Mouse (Mus musculus) cerebellum, adult 11-12 months (tissue): ENCODE results near the gene Abracl.

Source experiments
- DNase-seq: peaks from one replicate; pipeline ENCODE4 v3.0.0; 2022

The Abracl gene

DNA sequence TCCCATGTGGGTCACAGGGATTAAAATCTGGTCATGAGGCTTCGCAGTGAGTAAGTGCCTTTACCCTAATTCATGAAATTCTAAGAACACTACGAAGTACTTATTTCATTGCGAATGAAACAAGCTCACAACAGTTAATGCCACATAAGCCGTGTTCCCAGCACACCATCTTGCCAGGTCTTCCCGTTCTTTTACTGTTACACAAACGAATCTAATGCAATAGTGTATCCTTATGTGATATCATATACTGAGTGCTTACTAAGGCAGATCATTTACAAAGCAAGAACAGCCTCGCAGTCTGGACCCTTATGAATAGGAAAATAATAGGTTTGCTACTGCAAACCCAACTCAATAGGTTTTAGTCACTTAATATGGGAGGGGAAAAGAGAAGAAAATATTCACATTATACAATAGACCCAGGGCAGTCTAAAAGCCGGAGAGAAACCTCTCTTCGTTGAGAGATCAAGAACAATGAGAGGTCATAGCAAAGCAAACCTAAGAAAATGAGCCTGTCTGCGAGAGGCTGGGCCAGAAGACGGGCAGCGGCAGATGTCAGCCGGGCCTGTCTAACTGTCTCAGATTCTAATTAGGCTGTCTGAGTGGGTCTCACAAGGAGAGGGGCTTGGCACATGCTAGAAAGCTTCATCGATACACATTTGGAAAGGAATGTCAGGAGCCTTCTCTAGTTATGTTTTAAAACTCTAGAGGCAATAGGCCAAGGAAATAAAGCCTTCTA is 1.3 kb downstream of the Abracl start:
- no peak for DNase-seq

DNA sequence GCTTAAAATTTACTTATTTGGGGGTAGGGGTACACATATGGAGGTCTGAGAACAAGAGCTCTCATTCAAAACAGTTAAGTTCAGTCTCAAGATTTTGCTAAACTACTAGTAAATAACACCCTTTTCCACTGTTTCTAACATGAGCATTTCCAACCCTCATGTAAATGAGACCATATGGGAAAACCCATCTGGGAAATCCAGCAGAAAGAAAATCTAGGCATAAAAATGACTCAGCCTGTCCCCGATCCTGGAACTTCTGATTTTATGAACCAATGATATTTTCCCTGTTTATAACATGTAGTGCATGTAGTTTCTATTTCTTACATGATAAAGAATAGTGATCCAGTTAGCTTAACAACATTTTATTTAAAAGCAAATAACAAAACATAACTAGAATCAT is 2.2 kb downstream of the Abracl start:
- DNase-seq = no peak

GRCm38 (mm10) chr10:18020443-18020842 is 2.6 kb downstream of the Abracl start:
- DNase-seq = no peak

- DNase-seq = no peak
Observed at GRCm38 (mm10) chr10:18011761-18012160, 11.3 kb downstream of the Abracl start.

- DNase-seq = no peak
Observed at GRCm38 (mm10) chr10:18009744-18010143, 13.3 kb downstream of the Abracl start.

DNA sequence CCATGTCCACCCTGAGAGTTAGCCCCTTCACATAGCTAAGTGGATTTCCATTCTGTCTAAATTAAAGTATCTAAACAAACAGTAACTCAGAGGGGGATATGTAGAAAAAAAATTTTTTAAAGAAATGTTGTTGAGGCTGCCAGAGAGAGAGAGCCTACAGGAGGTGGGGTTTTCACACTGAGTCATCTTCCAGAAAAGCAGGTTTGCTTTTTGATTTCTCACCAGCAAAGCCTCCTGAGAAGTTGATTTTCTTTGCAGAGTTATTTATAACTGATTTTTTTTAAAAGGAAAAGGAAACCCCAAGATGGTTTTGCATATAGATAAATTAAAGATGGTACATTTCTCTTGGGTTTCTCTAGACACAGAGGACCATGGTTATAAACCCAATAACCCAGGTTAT is 15.0 kb downstream of the Abracl start:
- no peak for DNase-seq

DNA sequence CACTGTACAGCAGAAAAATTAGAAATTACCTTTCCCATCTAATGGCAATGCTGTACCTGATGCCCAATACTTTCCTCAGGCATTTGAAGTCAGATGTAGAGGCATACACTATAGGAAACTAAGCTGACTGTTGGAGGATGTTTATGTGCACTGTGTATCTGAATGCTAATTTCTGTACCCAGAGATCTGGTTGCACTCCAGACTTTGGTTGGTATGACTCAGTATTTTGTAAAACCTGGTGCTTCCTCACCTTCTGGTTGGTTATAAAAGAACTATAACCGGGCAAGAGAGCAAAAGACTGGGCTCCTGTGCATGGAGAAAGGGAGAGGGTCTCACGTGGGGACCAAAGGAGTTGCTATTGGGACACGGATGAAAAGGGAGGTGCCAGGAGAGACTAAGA is 15.8 kb downstream of the Abracl start:
- DNase-seq = no peak

GRCm38 (mm10) chr10:18006756-18007155 is 16.3 kb downstream of the Abracl start:
- no peak for DNase-seq

GRCm38 (mm10) chr10:18005136-18005955 is 17.7 kb downstream of the Abracl start:
- no peak for DNase-seq

- no peak for DNase-seq
Observed at GRCm38 (mm10) chr10:18003966-18004637, 19.0 kb downstream of the Abracl start.

- DNase-seq = no peak
Observed at GRCm38 (mm10) chr10:17990576-17990975, 32.5 kb downstream of the Abracl start.

- DNase-seq = no peak
Observed at GRCm38 (mm10) chr10:17989136-17989535, 34.0 kb downstream of the Abracl start.

DNA sequence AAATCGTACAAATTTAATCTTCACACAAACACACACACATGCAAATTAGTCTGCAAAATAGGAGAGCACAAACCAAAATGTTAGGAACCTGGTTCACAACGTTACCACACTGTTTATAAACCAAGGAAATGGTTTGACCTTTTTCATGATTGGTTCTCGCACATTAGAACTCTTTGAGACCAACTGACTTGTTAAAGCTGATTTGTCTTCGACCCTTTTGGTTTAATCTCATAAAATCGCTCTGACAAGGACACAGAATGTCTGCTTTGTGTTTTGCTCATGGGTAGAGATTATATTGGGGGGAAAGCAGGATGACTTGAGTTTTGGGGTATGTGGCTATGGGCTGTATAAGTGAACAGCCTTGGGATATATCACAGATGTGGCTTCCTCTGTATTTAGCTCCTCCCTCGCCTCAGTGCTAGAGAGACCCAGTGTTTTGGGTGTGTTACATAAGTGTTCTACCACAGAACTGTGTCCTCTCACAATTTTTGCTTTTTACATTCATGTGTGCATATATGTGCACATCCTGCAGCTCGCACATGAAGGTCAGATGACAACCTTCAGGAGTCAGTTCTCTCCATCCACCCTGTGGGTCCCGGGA is 35.2 kb downstream of the Abracl start:
- no peak for DNase-seq

DNA sequence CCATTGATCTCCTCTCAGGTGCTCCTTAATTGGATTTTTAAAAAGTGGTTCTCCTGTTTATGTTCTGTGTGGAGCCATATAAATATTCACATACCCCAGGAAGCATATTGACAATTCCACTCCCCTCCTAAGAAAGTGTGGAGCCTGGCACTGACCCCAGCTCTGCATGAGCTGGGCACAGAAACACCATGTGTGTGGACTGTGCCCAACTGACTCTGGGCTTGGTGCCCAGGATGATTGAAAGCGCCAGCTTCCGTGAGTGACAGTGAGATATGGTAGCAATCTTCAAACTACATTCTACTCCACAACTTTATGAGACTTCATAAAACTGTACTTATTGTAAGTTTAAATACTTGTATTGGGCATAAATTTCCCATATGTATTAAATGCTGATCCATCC is 39.8 kb downstream of the Abracl start:
- peak; percentile 47 for DNase-seq

- no peak for DNase-seq
Observed at GRCm38 (mm10) chr10:17966090-17966489, 57.0 kb downstream of the Abracl start.
